Mouse (Mus musculus): Measurements from ENCODE around the gene Olfr1330. TPM values are rescaled to one million over a fixed set of nuclear protein-coding genes. Genes with fewer than 3 reads are reported as not detected.
"Not testable (repeated sequence)": the region's sequence is repeated elsewhere in the genome, so short reads cannot be mapped to it uniquely, and the experiment has no call there.

Gene Olfr1330
- polyA plus RNA-seq (2016; fragmentation: Nextera tagmentation; extraction: Ambion mirVana), result not detected in 2 replicates

DNA sequence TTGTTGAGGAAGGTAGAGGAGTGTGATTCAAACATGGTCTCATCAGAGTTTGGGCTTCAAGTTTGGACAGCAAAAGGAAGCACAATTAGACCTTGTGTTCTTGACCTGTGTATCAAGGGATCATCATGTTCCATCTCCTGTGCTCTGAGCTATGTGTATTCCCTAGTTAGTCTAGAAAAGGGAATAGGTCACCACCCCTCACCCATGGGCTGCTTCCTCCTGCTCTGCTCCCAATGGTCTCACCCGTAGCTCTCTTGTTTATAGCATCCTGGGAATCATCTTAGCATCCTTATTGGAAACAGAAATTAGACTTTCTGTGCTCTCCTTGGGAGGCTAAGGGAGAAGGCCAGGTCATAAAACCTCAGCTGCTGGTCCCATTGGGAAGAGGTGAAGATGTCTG, at the start of gene Olfr1330:
Gene Olfr1330 (plus strand): TSS at position 301 of the 400 bp plus-strand sequence.
- DNase-seq (ENCODE audit: extremely low spot score, low spot score), result no peak
- H3K4me3 ChIP-seq, result no peak within 1 kb of the TSS
- no peaks in the 10 kb centered on the region for H3K9me3 ChIP-seq
- WGBS, result 88% methylated on average over 1 of the region's 1 CpGs
- no peaks in the 10 kb centered on the region for H3K27me3 ChIP-seq (ENCODE audit: poor library complexity, severe bottlenecking)
- no peaks in the 10 kb centered on the region for H3K36me3 ChIP-seq (replicated peaks)
- no peak within 1 kb of the TSS for H3K27ac ChIP-seq
- no peaks in the 10 kb centered on the region for H3K4me1 ChIP-seq

DNA sequence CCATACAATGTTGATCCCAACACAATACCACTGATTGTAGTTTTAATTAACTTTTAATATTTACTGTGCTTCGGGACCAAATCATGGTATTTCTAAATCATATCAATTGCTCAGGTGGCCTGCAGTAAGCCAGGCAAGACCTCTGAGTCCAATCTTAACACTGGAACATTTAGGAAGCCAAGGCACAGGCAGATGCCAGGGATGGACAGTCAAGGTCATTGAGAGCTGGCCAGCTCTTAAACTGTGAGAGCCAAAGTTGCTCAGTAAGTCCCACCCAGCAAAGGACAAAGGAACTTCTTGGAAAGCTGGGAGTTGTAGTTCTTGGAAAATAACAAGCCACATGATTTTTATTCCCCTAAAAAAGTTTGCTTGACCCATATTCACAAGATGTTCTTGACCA, 26.6 kb upstream of the Olfr1330 start:
- H3K27ac ChIP-seq, result no peak overlapping the region
- no peaks in the 10 kb centered on the region for H3K9me3 ChIP-seq
- no peak overlapping the region for H3K4me3 ChIP-seq
- WGBS, result 88% methylated on average over 1 of the region's 1 CpGs
- H3K4me1 ChIP-seq, result no peaks in the 10 kb centered on the region
- H3K27me3 ChIP-seq (ENCODE audit: poor library complexity, severe bottlenecking), result no peaks in the 10 kb centered on the region
- no peak for DNase-seq (ENCODE audit: extremely low spot score, low spot score)
- no peaks in the 10 kb centered on the region for H3K36me3 ChIP-seq (replicated peaks)

DNA sequence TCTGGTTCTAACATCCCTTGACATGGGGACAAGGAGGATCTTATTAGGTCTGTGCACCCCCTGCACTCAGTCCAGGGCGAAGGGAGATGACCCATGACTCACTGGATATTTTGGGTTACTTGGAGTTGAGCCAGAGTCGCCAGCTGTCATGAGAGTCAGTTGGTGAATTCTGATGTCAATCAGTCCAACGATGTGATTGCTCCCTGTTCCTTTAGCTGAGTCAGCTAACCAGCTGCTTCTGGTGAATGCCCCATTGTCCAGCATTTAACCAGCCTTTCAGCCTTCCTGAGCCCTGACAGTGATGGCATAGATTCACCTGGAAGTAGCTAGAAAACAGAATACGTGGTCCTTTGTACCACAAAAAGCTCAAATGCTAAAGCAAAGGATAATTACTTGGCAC, 25.7 kb upstream of the Olfr1330 start:
- Histone ChIP-seq H3K9me3 (no peaks in the 10 kb centered on the region), H3K36me3 (replicated peaks) (no peaks in the 10 kb centered on the region), H3K27me3 (ENCODE audit: poor library complexity, severe bottlenecking) (no peaks in the 10 kb centered on the region), H3K4me3 (no peak overlapping the region), H3K27ac (no peak overlapping the region), H3K4me1 (no peaks in the 10 kb centered on the region)
- DNase-seq (ENCODE audit: extremely low spot score, low spot score), result no peak
- 63% methylated on average over 4 of the region's 4 CpGs for WGBS

DNA sequence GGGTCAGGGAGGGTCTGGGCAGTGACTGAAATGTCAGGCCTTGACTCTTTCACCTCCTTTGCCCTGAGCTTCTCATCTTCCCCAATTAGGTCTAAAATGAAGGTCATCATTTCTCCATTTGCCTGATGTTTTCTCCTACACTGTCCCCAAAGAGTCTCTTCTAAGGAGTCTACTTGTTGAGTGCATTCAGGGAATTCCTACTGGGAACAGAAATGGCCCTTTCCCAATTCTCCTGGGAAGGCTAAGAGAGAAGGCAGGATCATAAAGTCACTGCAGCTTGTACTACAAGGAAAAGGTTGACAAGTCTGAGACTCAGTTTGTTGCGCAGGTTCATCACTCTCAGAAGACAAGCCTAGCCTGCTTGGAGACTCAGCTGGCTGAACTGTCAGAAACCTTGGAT, 24.0 kb upstream of the Olfr1330 start, which contains the start of gene Olfr1331:
Gene Olfr1331 (plus strand): TSS at position 301 of the 400 bp plus-strand sequence.
- no peaks in the 10 kb centered on the region for H3K9me3 ChIP-seq
- no peak for DNase-seq (ENCODE audit: extremely low spot score, low spot score)
- no peak within 1 kb of the TSS for H3K27ac ChIP-seq
- no peaks in the 10 kb centered on the region for H3K4me1 ChIP-seq
- 88% methylated on average over 1 of the region's 1 CpGs for WGBS
- no peaks in the 10 kb centered on the region for H3K27me3 ChIP-seq (ENCODE audit: poor library complexity, severe bottlenecking)
- H3K36me3 ChIP-seq (replicated peaks), result no peaks in the 10 kb centered on the region
- no peak within 1 kb of the TSS for H3K4me3 ChIP-seq

DNA sequence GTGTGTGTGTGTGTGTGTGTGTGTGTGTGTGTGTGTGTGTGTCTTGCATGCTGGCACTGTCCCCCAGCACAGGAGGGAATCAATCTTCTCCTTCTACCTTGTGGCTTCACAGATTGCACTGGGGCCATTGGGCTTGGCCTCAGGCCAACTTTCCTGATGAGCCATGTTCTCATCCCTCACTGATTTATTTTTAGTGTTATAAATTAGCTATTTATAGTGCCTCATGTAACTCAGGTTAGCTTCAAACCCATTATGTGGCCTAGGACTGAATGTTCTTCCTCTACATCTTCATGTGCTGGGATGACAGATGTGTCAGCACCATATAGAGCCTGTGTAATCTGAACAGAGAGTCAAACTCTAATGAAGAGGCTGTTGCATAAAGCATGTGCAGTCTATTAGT, 20.8 kb upstream of the Olfr1330 start:
- H3K27ac ChIP-seq, result no peak overlapping the region
- H3K4me1 ChIP-seq, result no peaks in the 10 kb centered on the region
- H3K27me3 ChIP-seq (ENCODE audit: poor library complexity, severe bottlenecking), result no peaks in the 10 kb centered on the region
- no peaks in the 10 kb centered on the region for H3K36me3 ChIP-seq (replicated peaks)
- no peak overlapping the region for H3K4me3 ChIP-seq
- no peaks in the 10 kb centered on the region for H3K9me3 ChIP-seq
- no peak for DNase-seq (ENCODE audit: extremely low spot score, low spot score)

DNA sequence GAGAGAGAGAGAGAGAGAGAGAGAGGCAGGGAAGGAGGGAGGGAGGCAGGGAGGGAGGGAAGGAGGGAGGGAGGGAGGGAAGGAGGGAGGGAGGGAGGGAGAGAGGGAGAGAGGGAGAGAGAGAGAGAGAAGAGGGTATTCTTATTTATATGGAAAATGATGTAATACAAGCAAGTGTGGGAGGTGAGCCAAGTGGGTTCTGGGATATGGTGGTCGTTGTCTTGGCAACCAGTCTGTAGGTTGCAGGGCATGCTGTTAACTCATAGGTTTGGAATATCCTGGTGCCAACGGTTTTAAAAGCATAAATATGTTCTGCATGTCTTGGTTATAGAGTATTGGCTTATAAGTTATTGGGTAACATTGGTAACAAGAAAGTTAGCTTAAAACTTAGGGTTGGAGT, 13.6 kb downstream of the Olfr1330 start:
- WGBS, result 77% methylated on average over 2 of the region's 2 CpGs
- Histone ChIP-seq H3K4me3 (no peak overlapping the region), H3K36me3 (replicated peaks) (no peaks in the 10 kb centered on the region), H3K27ac (no peak overlapping the region), H3K9me3 (no peaks in the 10 kb centered on the region), H3K27me3 (ENCODE audit: poor library complexity, severe bottlenecking) (no peaks in the 10 kb centered on the region), H3K4me1 (no peaks in the 10 kb centered on the region)
- DNase-seq (ENCODE audit: extremely low spot score, low spot score), result no peak

DNA sequence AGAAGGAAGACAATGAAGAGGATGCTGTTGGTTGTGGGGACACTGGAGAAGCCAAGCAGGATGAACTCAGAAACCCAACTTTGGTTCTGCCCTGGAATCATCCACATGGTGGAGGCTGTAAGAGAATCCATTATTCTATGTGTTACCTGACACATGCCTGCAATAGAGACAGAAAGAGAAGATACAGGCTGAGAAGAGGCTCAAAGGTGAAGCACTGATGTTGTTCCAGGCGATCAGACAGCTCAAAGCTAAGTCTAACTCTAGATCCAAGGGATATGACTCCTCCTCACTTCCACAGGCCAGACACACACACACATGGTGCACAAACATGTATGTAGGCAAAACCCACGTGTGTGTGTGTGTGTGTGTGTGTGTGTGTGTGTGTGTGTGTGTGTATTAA, 29.0 kb downstream of the Olfr1330 start, which contains the start of gene Olfr1329:
Gene Olfr1329 (minus strand): TSS at position 101 of the 400 bp plus-strand sequence.
- not testable (repeated sequence) for H3K27me3 ChIP-seq (ENCODE audit: poor library complexity, severe bottlenecking); H3K36me3 ChIP-seq (replicated peaks); H3K4me1 ChIP-seq; H3K9me3 ChIP-seq; DNase-seq (ENCODE audit: extremely low spot score, low spot score); H3K27ac ChIP-seq; H3K4me3 ChIP-seq
- WGBS, result 57% methylated on average over 2 of the region's 2 CpGs

DNA sequence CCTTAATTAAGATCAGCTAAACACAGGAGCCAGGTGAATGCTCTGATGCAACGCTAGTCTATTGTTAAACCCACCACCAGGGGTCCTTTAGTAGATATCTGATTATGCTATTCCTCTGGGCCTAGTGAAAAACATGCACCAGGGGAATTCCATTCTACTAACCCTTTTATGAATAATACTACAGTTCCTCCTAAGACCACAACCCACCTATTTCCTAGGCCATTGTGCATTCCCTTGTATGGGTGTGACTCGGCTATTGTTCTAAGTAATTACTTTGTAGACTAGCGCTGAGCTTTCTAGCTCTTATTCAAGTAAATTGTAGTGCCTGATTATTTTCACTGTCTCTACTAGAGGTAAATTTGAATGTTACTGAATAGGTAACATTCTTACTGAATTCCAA, 42.9 kb downstream of the Olfr1330 start:
- DNase-seq (ENCODE audit: extremely low spot score, low spot score); H3K4me1 ChIP-seq; H3K27ac ChIP-seq; H3K9me3 ChIP-seq; H3K27me3 ChIP-seq (ENCODE audit: poor library complexity, severe bottlenecking); H3K4me3 ChIP-seq; H3K36me3 ChIP-seq (replicated peaks): not testable (repeated sequence)
- WGBS, result 73% methylated on average over 3 of the region's 3 CpGs

DNA sequence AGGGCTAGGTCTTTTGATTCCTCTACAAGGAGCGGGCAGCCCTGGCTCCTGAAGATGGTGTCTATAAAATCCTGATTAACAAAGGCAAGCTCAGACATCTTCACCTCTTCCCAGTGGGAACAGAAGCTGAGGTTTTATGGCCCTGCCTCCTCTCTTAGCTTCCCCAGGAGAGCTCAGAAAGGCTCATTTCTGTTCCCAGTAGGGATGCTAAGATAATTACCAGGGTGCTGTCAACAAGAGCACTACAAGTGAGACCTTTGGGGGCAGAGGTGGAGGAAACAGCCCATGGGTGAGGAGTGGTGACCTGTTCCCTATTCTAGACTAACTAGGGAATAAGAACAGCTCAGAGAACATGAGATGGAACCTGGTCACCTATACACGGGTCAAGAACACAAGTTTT, 50.1 kb downstream of the Olfr1330 start, which contains the start of gene Olfr1328:
Gene Olfr1328 (minus strand): TSS at position 101 of the 400 bp plus-strand sequence.
- H3K36me3 ChIP-seq (replicated peaks), result no peaks in the 10 kb centered on the region
- H3K9me3 ChIP-seq, result no peaks in the 10 kb centered on the region
- no peak within 1 kb of the TSS for H3K27ac ChIP-seq
- no peak for DNase-seq (ENCODE audit: extremely low spot score, low spot score)
- no peak within 1 kb of the TSS for H3K4me3 ChIP-seq
- H3K27me3 ChIP-seq (ENCODE audit: poor library complexity, severe bottlenecking), result no peaks in the 10 kb centered on the region
- 78% methylated on average over 2 of the region's 2 CpGs for WGBS
- H3K4me1 ChIP-seq, result no peaks in the 10 kb centered on the region

Other genes with a start within 250 kb of the Olfr1330 start
- not detected in 2 replicates for gene Olfr62, start 229.6 kb upstream of the Olfr1330 start, polyA plus RNA-seq (2016; fragmentation: Nextera tagmentation; extraction: Ambion mirVana)
- gene Olfr1342, start 195.8 kb upstream of the Olfr1330 start, polyA plus RNA-seq (2016; fragmentation: Nextera tagmentation; extraction: Ambion mirVana), result not detected in 2 replicates
- gene Olfr1341, start 185.1 kb upstream of the Olfr1330 start, polyA plus RNA-seq (2016; fragmentation: Nextera tagmentation; extraction: Ambion mirVana), result not detected in 2 replicates
- gene Olfr1340, start 168.5 kb upstream of the Olfr1330 start, polyA plus RNA-seq (2016; fragmentation: Nextera tagmentation; extraction: Ambion mirVana), result not detected in 2 replicates
- gene Olfr1339, start 156.4 kb upstream of the Olfr1330 start, polyA plus RNA-seq (2016; fragmentation: Nextera tagmentation; extraction: Ambion mirVana), result not detected in 2 replicates
- gene Olfr1338, start 129.9 kb upstream of the Olfr1330 start, polyA plus RNA-seq (2016; fragmentation: Nextera tagmentation; extraction: Ambion mirVana), result not detected in 2 replicates
- not detected in 2 replicates for gene Olfr1337, start 106.0 kb upstream of the Olfr1330 start, polyA plus RNA-seq (2016; fragmentation: Nextera tagmentation; extraction: Ambion mirVana)
- gene Olfr1335, start 78.7 kb upstream of the Olfr1330 start, polyA plus RNA-seq (2016; fragmentation: Nextera tagmentation; extraction: Ambion mirVana), result not detected in 2 replicates
- gene Olfr1333, start 52.3 kb upstream of the Olfr1330 start, polyA plus RNA-seq (2016; fragmentation: Nextera tagmentation; extraction: Ambion mirVana), result not detected in 2 replicates
- gene Olfr1331, start 23.9 kb upstream of the Olfr1330 start, polyA plus RNA-seq (2016; fragmentation: Nextera tagmentation; extraction: Ambion mirVana), result not detected in 2 replicates
- not detected in 2 replicates for gene Olfr1329, start 28.9 kb downstream of the Olfr1330 start, polyA plus RNA-seq (2016; fragmentation: Nextera tagmentation; extraction: Ambion mirVana)
- not detected in 2 replicates for gene Olfr1328, start 50.0 kb downstream of the Olfr1330 start, polyA plus RNA-seq (2016; fragmentation: Nextera tagmentation; extraction: Ambion mirVana)
- not detected in 2 replicates for gene Lao1, start 73.0 kb downstream of the Olfr1330 start, polyA plus RNA-seq (2016; fragmentation: Nextera tagmentation; extraction: Ambion mirVana)
- 204 and 222 TPM in 2 replicates for gene Slc2a1, start 220.1 kb downstream of the Olfr1330 start, polyA plus RNA-seq (2016; fragmentation: Nextera tagmentation; extraction: Ambion mirVana)

Measured in forebrain, embryonic 10.5 days (tissue).